Mouse (Mus musculus) cortical plate, adult 2 months (tissue): ENCODE data around the gene Pld2. TPM values are rescaled to one million over a fixed set of nuclear protein-coding genes. Genes with fewer than 3 reads are reported as not detected.

ENCODE experiments used
- H3K27ac ChIP-seq: fragments of 200-500 bp; 2 replicates; pipeline ENCODE4 v1.5.1; 2012; ENCODE audit warnings: low read length, control low read depth, inconsistent platforms; ENCODE audit not compliant: insufficient read depth
- H3K4me1 ChIP-seq: fragments of 200-500 bp; 2 replicates; pipeline ENCODE4 v1.6.1; 2011; ENCODE audit warnings: low read length; ENCODE audit not compliant: control insufficient read depth, insufficient read depth
- H3K4me3 ChIP-seq: fragments of 200-500 bp; 2 replicates; pipeline ENCODE4 v1.5.1; 2011; ENCODE audit warnings: mild to moderate bottlenecking, low read length, control low read depth; ENCODE audit not compliant: insufficient read depth
- CTCF ChIP-seq: fragments of 200-500 bp; IDR thresholded peaks from 2 replicates; pipeline ENCODE4 v1.5.1; 2011; ENCODE audit warnings: mild to moderate bottlenecking, control low read depth, low read length; ENCODE audit not compliant: insufficient read depth; ENCODE audit errors: extremely low read depth
- POLR2A ChIP-seq: fragments of 200-500 bp; IDR thresholded peaks from 2 replicates; pipeline ENCODE4 v1.6.1; 2011; ENCODE audit warnings: mild to moderate bottlenecking, low read length, control low read depth; ENCODE audit not compliant: insufficient read depth; ENCODE audit errors: extremely low read depth
- polyA plus RNA-seq: library from polyadenylated mRNA; depleted of rRNA; stranded (reverse); fragments of >200 nt; gene quantifications from 2 replicates; pipeline ENCODE4 v1.2.3, GENCODE M21; 2012; rRNA removed

Pld2 gene
- 21.4 and 24.4 TPM in 2 replicates for polyA plus RNA-seq

DNA sequence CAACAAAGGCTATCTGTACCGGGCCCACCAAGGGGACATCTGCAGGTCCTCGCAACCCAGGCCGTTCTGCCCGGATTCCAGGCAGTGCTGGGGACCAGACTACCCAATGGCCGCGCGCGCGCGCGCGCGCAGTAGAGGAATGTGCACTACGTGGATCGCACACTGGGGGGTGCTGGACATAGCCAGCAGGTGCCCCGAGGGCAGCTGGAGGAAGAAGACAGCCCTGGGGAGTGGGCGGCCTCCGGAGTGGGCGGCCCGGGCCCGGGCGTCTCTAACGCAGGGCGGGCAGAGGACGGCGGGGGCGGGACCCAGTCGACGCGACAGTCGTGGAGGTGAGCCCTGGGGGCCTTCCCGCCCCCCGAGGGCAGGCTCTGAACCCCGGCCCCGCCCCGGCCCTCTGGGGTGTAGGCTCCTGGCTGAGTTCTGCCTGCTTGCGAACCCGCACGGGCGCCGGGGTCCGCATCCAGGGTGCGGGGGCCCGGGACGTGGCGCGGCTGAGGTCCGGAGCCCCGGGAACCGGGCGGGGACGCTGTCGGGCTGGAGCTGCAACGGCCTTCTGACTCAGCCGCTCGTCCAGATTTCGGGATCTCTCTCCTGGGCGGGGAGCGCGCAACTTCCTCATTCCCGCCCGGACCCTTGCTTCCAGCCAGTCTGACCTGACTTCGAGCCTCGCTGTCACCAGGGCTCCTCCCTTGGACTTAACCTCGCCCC, at the start of gene Pld2:
TSS of gene Pld2 (plus strand) at position 188 of the 711 bp plus-strand sequence.
- TF ChIP-seq CTCF (peak; percentile 39), POLR2A (peak; percentile 47; the same call in 1 of the 2 replicates)
- peak within 1 kb of the TSS; percentile 47 for H3K4me3 ChIP-seq
- H3K4me1 ChIP-seq: 0 out of 2 replicates have a peak, but pooled peaks cover 1% of the 10 kb centered on the region
- H3K27ac ChIP-seq: peak within 1 kb of the TSS; percentile 39; the same call in 1 of the 2 replicates

DNA sequence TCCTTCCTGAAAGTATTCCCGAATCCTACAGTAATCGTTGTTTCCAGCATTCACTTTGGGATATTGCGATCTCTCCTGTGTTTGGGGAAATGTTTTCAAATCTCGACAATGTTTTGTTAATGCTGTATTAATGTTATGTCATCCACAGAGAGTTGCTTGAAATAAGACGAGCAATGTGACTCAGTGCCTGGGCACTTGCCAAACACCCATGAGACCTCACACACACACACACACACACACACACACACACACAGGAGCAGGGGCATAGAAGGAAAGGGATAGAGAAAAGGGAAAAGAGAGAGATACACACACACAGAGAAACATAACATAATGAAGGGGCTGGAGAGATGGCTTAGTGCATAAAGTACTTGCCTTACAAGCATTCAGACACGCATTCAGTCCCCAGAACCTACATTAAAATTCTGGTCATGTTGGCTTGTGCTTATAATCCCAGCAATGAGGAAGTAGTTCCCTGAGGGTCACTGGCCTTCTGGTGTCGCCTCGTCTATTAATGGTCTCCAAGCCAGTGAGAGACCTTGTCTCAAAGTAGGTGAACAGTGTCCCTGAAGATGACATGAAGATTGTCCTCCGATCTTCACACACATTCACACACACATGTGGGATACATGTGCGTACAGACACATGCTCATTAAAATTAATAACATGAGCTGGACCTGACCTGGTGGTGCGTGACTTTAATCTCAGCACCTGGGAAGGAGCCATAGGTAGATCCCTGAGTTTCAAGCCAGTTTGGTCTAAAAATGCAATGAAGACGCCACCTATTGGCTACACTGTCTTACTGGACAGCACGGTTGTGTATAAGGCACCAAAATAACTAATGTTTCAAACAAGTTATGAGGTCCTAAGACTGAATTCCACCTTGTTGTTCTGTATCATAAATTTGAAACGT, 40.0 kb upstream of the Pld2 start:
- H3K27ac ChIP-seq: no peak overlapping the region
- H3K4me1 ChIP-seq: no peaks in the 10 kb centered on the region
- no peak for TF ChIP-seq POLR2A
- TF ChIP-seq CTCF: no peak
- no peak overlapping the region for H3K4me3 ChIP-seq

DNA sequence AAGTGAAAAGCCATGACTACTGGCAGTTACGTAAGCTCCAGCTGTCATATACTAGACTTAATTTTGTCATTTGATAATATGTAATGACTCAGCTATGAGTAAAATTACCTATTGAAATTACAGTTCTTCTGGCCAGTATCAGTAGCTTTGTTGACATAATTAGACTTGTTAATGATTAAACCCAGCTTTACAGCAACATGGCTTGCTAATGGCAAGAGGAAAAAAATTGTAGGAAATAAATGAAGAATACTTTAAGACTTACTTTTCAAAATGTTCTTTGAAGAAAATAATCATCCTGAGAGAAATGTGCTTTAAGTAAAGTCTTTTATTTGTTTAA, 39.4 kb upstream of the Pld2 start:
- no peak overlapping the region for H3K4me3 ChIP-seq
- TF ChIP-seq CTCF (no peak), POLR2A (no peak)
- no peaks in the 10 kb centered on the region for H3K4me1 ChIP-seq
- no peak overlapping the region for H3K27ac ChIP-seq

DNA sequence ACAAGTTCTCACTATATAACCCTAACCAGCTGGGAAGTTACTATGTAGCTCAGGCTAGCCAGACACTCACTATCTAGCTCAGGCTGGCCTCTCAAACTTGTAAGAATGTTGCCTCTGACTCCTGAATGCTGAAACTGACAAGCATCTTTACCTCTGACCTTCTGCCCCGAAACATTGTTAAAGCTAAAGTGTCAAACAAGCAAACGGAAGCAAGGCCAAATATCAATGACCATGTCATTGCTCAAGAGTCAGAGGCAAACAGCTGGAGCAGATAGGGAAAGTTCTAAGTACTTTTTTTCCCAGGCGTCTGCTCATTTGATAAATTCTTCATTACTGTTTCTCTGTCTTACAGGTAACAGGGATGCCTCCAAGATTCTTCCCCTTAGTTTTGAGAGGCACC, 37.8 kb upstream of the Pld2 start:
- TF ChIP-seq CTCF (no peak), POLR2A (no peak)
- Histone ChIP-seq H3K4me3 (no peak overlapping the region), H3K27ac (no peak overlapping the region), H3K4me1 (no peaks in the 10 kb centered on the region)

DNA sequence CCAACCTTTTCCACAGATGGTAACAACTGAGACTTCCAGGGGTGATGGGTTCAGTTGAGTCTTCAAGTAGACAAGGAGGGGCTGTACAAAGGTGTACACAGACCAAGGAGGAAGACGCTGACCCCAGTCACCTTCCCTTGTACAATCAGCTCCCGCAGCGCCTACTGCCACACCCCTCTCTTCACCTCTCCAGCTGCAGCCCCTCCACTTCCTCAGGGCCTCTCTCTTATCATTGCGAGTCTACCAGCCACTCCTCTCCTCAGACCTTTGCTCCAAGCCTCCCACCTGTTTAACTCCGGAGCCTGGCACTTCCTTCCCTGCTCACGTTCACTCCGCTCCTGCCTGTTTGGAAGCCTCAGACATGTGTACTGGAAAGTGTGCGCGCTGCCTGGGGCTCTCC, 34.9 kb upstream of the Pld2 start, which contains the start of gene Tm4sf5:
TSS of gene Tm4sf5 (plus strand) at position 275 of the 400 bp plus-strand sequence.
- H3K27ac ChIP-seq: no peak within 1 kb of the TSS
- H3K4me3 ChIP-seq: no peak within 1 kb of the TSS
- no peak for TF ChIP-seq POLR2A
- no peak for TF ChIP-seq CTCF
- H3K4me1 ChIP-seq: no peaks in the 10 kb centered on the region

DNA sequence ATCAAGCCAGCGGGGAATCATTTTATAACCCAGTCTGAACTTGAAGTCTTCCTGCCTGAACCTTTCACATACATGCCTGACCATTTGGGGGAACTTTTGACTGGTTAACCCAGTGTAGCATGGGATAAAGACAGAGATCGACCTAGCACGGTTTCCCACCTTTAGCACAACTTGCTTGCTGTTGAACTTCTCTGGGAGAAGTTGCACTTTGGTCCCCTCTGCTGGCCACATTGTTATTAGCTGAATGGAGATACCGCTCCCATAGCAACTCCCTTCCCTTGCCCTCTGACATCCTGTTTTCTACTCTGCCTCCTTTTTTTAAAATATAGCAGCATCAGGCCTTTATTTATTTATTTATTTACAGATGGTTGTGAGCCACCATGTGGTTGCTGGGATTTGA, 33.5 kb upstream of the Pld2 start:
- Histone ChIP-seq H3K27ac (no peak overlapping the region), H3K4me3 (no peak overlapping the region), H3K4me1 (no peaks in the 10 kb centered on the region)
- TF ChIP-seq POLR2A (no peak), CTCF (peak; percentile 63)

DNA sequence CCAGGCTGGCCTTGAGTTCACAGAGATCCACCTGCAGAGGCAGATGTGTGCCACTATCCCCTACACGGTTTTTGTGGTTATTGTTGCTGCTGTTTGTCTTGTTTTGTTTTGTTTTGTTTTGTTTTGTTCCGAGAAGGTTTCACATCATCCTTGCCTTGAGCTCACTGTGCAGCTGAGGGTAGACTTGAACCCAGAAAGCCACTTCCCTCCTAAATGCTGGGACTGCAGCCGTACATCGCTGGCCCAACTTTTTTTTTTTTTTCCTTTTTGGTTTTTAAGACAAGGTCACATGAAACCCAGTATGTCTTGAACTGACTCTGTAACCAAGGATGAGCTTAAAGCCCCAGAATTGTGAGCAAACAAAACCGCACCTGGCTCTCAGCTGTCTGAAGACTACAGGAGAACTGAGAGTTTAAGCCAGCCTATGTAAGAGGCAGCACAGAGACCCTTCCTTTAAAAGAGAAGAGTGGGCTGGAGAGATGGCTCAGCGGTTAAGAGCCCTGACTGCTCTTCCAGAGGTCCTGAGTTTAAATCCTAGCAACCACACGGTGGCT, 32.8 kb upstream of the Pld2 start:
- no peak for TF ChIP-seq CTCF
- no peak for TF ChIP-seq POLR2A
- H3K4me3 ChIP-seq: no peak overlapping the region
- H3K27ac ChIP-seq: no peak overlapping the region
- no peaks in the 10 kb centered on the region for H3K4me1 ChIP-seq

DNA sequence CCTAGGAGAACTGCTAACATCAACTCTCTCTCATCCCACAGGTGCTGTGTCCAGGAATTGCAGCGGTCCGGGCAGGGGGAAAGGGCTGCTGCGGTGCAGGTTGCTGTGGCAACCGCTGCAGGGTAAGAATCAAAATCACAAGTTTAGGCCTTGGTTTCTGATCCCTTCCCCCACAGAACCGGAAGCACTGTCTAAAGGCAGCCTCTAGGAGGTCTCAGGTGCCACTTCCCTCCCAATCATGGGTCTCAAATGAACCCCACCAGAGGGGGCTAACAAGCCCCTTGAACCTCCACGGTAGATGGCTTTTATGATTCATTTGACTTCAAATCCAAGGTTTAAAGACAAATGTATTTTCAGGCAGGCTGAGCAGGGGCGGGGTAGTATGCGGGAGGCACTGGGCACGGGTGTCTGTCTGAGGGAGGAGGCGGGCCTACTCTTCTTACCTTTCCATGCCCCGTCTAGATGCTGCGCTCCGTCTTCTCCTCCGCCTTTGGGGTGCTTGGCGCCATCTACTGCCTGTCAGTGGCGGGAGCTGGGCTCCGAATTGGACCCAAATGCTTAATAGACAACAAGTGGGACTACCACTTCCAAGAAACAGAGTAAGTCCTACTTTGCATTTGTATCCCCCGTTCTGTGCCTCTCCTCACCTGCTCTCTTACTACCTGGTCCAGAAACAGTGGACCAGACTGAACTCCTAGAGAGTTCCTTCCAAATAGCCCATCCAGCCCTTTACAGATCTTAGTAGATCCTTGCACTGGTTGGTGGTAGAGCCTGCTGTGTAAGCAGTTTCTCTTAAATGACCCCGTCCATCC, 29.9 kb upstream of the Pld2 start:
- H3K4me1 ChIP-seq: no peaks in the 10 kb centered on the region
- no peak overlapping the region for H3K4me3 ChIP-seq
- H3K27ac ChIP-seq: no peak overlapping the region
- TF ChIP-seq CTCF: peak; percentile 64
- no peak for TF ChIP-seq POLR2A

DNA sequence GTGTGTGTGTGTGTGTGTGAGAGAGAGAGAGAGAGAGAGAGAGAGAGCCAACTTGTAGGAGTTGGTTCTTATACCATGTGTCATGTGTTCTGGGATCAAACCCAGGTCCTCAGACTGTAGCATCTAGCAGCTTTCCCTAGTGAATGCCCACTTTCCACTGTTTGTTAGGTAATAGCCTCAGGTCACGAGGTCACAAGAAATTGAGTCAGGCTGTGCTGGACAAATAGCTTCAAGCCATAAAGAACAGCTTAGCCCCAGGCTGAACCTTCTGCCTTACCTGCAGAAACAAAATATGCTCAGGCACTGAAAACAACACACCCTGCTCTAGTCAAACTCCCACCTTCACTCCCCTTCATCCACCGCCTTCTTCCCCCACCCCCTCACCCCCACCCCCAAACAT, 28.6 kb upstream of the Pld2 start:
- TF ChIP-seq POLR2A (no peak), CTCF (no peak)
- no peak overlapping the region for H3K27ac ChIP-seq
- H3K4me3 ChIP-seq: no peak overlapping the region
- no peaks in the 10 kb centered on the region for H3K4me1 ChIP-seq
